Mouse (Mus musculus) lung, adult 2 months (tissue): ENCODE data around the gene Asrgl1. TPM values are rescaled to one million over a fixed set of nuclear protein-coding genes. Genes with fewer than 3 reads are reported as not detected.

Source experiments
- DNase-seq: peaks from one replicate; pipeline ENCODE4 v3.0.0; 2022
- H3K4me1 ChIP-seq: fragments of 200-500 bp; 2 replicates; pipeline ENCODE4 v1.6.1; 2011; ENCODE audit warnings: low read length; ENCODE audit not compliant: control insufficient read depth, insufficient read depth
- H3K4me3 ChIP-seq: fragments of 200-500 bp; replicated peaks from 2 replicates; pipeline ENCODE3; 2011; ENCODE audit warnings: low read depth, mild to moderate bottlenecking, control low read depth, low read length; ENCODE audit errors: extremely low read depth
- CTCF ChIP-seq: fragments of 200-500 bp; IDR thresholded peaks from 2 replicates; pipeline ENCODE4 v1.5.1; 2011; ENCODE audit warnings: mild to moderate bottlenecking, low read length, control low read depth; ENCODE audit not compliant: insufficient read depth
- POLR2A ChIP-seq: fragments of 200-500 bp; IDR thresholded peaks from 2 replicates; pipeline ENCODE4 v1.6.1; 2011; ENCODE audit warnings: low read depth, mild to moderate bottlenecking, control low read depth, low read length, borderline replicate concordance; ENCODE audit errors: extremely low read depth
- WGBS: fragments of 180-500 bp; shearing (Covaris S2); methylation state at CpG from one replicate; pipeline ENCODE4 v1.1.7; 2018; 5-methylcytosine and 5-hydroxymethylcytosine counted together
- polyA plus RNA-seq: library from polyadenylated mRNA; depleted of rRNA; stranded (reverse); fragments of >200 nt; gene quantifications from 2 replicates; pipeline ENCODE4 v1.2.3, GENCODE M21; 2012

Gene Asrgl1
- polyA plus RNA-seq, 1 experiment = 2.2 TPM

GRCm38 (mm10) chr19:9106096-9106495 lies 29.3 kb downstream of the Asrgl1 start:
- Histone ChIP-seq H3K4me1 (peaks cover 13% of the 10 kb centered on the region), H3K4me3 (no peak overlapping the region)
- no peak for TF ChIP-seq CTCF
- peak; percentile 36; the same call in 1 of the 2 replicates for TF ChIP-seq POLR2A
- DNase-seq = no peak
- 42% methylated on average over 5 of the region's 5 CpGs for WGBS

GRCm38 (mm10) chr19:9105101-9105685 lies 30.2 kb downstream of the Asrgl1 start:
- no peak for DNase-seq
- H3K4me3 ChIP-seq = no peak overlapping the region
- 59% methylated on average over 3 of the region's 3 CpGs for WGBS
- TF ChIP-seq CTCF (no peak), POLR2A (no peak)
- peaks cover 13% of the 10 kb centered on the region for H3K4me1 ChIP-seq

- TF ChIP-seq POLR2A = no peak
- TF ChIP-seq CTCF = no peak
- 62% methylated on average over 4 of the region's 4 CpGs for WGBS
- Histone ChIP-seq H3K4me3 (no peak overlapping the region), H3K4me1 (peaks cover 13% of the 10 kb centered on the region)
- DNase-seq = no peak
Measured at GRCm38 (mm10) chr19:9103986-9104385, 31.4 kb downstream of the Asrgl1 start.

- TF ChIP-seq CTCF = no peak
- TF ChIP-seq POLR2A = no peak
- no peak for DNase-seq
- WGBS = 73% methylated on average over 2 of the region's 2 CpGs
- Histone ChIP-seq H3K4me3 (no peak overlapping the region), H3K4me1 (peaks cover under 1% of the 10 kb centered on the region; the same call in 1 of the 2 replicates)
Measured at GRCm38 (mm10) chr19:9101062-9101457, 34.4 kb downstream of the Asrgl1 start.

GRCm38 (mm10) chr19:9100297-9101061 lies 35.0 kb downstream of the Asrgl1 start:
- WGBS = 79% methylated on average over 17 of the region's 17 CpGs
- DNase-seq = no peak

GRCm38 (mm10) chr19:9099751-9100150 lies 35.7 kb downstream of the Asrgl1 start:
- Histone ChIP-seq H3K4me1 (no peaks in the 10 kb centered on the region), H3K4me3 (no peak overlapping the region)
- 77% methylated on average over 8 of the region's 8 CpGs for WGBS
- TF ChIP-seq CTCF (no peak), POLR2A (no peak)
- no peak for DNase-seq

More at GRCm38 (mm10) chr19:9100297-9101061, 35.0 kb downstream of the Asrgl1 start:
- TF ChIP-seq POLR2A (no peak), CTCF (no peak)
- no peaks in the 10 kb centered on the region for H3K4me1 ChIP-seq
- H3K4me3 ChIP-seq = no peak overlapping the region

GRCm38 (mm10) chr19:9097441-9097840 lies 38.0 kb downstream of the Asrgl1 start:
- TF ChIP-seq CTCF (no peak), POLR2A (no peak)
- DNase-seq = no peak
- 63% methylated on average over 13 of the region's 13 CpGs for WGBS
- H3K4me1 ChIP-seq = no peaks in the 10 kb centered on the region
- H3K4me3 ChIP-seq = no peak overlapping the region

- TF ChIP-seq CTCF (no peak), POLR2A (no peak)
- Histone ChIP-seq H3K4me1 (peaks cover 3% of the 10 kb centered on the region; the same call in 1 of the 2 replicates), H3K4me3 (no peak overlapping the region)
- WGBS = 59% methylated on average over 5 of the region's 5 CpGs
- DNase-seq = peak; percentile 1
Measured at GRCm38 (mm10) chr19:9095111-9095510, 40.3 kb downstream of the Asrgl1 start.

GRCm38 (mm10) chr19:9090709-9091108 lies 44.7 kb downstream of the Asrgl1 start:
- WGBS = 44% methylated on average over 2 of the region's 2 CpGs
- Histone ChIP-seq H3K4me3 (no peak overlapping the region), H3K4me1 (peaks cover 3% of the 10 kb centered on the region; the same call in 1 of the 2 replicates)
- no peak for TF ChIP-seq CTCF
- TF ChIP-seq POLR2A = no peak
- no peak for DNase-seq

- TF ChIP-seq CTCF (no peak), POLR2A (no peak)
- Histone ChIP-seq H3K4me1 (peaks cover 3% of the 10 kb centered on the region; the same call in 1 of the 2 replicates), H3K4me3 (no peak overlapping the region)
- no peak for DNase-seq
- 60% methylated on average over 4 of the region's 4 CpGs for WGBS
Measured at GRCm38 (mm10) chr19:9090191-9090590, 45.2 kb downstream of the Asrgl1 start.
